Mouse (Mus musculus): ENCODE measurements around the gene Naaa.

Gene Naaa

DNA sequence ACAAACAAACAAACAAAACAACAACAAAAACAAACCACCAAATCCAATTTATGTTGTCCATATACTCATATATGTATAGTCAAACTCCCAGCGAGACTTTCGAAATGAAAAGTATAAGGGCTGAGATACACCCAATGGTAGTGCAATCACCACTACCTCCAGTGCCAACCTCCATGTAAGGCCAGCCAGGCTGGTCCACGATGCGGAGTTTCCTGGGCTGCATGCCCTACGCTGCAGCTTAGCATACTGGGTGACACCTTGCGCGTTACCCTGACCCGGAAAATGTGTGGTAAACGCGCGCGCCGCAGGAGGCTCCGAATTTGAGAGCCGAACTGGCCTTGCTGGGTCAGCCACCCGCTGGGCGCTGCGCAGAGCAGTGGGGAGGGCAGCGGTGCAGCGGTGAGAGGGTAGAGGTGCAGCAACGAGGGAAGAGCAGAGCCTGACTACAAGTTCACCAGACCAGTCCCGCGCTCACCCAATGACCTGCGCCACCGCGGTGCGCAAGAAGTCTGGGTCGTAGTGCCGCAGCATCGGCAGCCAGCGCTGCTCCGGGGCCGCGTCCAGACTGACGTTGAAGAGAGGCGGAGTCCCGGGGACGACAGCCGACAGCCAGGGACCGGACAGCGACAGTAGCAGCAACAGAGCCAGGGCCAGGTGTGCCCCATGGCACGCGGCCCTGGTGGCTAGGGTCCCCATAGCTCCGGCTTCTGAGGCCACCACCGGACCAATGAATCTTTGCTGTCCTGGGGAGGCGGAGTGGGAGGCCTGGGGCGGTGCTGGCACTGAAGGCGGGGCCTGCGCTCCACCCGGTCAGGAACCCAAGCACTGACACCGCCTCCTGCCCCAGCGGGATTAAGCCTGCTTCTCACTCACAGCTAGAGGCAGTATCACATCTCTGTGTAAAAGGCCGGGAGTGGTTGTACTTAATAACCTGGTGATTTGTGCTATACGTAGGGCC, at the start of gene Naaa:
Gene Naaa, minus strand, starts transcription at position 734 of the 958 bp plus-strand sequence.
- DNase-seq (ENCODE audit: low spot score) = peak; percentile 73

DNA sequence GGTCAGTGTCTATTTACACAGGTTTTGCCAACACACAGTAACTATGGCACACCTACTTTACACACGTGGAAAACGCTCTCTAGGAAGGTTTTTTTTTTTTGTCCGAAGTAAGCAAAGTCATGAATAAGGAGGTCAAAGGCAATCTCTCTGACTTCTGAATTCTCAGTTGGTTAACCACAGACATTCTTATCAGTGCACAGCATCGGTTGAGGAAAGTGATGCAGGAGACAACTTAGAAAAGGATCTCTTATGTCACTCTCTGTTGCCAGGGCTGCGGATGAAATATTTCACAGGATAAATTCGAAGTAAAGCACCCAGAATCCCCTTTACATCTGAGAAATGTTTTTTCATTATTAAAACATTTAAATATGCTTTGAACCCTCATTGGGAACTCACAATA, 49.4 kb upstream of the Naaa start:
- no peak for DNase-seq (ENCODE audit: low spot score)

DNA sequence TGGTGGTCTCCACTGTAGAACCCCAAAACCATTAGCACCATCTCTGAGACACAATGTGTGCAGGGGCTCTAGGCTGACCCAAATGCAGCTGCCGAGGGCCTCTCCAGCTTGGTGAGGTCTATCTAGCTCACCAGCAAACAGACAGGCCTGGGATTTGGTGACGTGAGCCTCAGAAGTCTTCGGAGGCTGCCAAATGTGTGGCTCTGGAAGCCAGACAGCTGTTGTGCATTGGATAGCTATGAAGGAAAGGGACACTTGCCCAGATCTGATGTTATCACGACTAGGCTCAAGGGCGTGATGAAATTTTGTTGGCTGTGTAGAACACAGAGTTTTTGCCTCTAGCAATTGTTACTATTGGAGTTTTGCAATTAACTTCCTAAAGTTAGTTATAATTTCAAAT, 45.3 kb upstream of the Naaa start:
- DNase-seq (ENCODE audit: low spot score) = no peak

DNA sequence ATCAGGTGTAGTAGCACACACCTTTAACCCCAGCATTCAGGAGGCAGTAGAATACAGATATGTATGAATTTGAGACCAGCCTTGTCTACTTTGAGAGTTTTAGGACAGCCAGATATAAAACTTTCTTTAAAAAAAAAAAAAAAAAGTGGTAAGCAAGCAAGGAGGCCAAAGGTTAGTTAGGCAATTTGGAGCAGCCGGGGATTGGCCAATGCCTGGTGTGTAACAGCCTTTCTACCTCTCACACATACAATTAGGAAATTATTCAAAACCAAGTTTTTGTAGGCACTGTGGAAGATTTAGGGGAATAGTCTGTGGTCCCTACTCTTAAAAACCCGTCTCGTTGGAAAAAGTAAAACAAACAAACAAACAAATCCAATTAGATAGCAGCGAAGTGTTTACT, 44.6 kb upstream of the Naaa start:
- no peak for DNase-seq (ENCODE audit: low spot score)

DNA sequence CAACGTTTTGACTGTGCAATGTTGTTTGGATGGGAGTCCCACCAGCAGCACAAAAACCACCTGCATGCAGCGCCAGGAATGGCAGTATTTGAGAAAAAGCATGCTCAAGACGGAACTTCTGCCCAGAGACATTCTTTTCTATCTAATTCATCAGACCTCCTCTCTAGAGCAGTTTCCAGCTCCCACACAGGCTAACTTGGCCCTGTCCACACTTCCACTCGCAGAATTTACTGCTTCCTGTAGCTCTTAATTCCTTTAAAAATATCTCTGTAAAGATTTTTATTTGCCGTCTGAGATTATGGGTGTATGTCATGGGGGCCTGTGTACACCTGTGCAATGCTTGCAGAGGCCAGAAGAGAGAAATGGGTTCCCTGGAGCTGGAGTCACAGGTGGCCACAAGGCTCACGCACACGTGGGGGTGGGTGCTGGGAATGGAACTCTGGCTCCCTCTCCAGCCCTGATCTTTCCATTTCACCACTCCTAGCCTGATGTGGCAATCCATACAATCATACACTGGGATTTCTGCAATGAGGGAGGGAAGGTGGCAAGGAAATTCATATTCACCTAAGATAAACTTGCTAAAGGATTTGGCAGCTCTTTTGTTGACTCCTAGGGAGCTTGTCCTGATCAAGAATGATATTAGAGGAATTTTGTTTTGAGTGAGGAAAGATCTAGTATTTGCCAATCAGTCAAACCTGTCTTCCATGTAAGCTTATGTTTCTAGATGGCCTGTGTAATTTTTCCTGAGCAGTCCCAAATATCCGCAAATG, 43.8 kb upstream of the Naaa start:
- no peak for DNase-seq (ENCODE audit: low spot score)

DNA sequence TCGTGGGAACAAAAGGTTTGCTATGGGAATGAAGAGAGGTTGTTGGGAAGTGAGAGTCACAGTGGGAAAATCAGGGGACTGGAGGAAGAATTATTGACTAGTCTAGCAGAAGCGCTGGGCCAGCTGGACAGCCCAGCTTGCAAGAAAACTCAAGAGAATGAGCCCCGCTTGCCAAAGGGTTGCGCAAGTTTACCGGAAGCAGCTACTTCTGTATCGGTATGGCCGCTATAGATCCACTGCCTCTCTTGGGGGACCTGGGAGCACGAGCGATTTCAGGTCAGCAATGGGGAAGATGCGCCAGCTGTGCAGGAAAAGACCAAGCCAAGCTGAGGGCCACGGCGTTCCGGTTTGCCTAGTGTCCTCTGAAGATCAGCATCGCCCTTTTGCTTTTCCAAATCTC, 40.6 kb upstream of the Naaa start:
- no peak for DNase-seq (ENCODE audit: low spot score)

DNA sequence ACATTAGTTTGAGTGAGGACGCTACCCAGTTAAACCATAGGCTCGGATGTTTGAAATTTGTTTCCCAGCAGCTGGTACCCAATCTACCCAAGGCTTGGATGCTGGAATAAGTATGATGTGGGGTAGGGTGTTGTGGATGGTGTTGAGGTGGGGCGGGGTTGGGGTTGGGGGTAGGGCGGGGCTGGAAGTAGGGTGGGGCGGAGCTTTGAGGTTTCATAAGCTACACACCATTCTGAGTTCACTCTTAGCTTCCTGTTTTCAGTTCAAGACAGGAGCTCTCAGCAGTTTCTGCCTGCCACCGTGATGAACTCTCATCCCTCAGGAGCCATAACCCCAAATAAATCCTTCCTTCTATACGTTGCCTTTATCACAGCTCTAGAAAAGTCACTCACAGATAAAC, 40.1 kb upstream of the Naaa start:
- DNase-seq (ENCODE audit: low spot score) = no peak

DNA sequence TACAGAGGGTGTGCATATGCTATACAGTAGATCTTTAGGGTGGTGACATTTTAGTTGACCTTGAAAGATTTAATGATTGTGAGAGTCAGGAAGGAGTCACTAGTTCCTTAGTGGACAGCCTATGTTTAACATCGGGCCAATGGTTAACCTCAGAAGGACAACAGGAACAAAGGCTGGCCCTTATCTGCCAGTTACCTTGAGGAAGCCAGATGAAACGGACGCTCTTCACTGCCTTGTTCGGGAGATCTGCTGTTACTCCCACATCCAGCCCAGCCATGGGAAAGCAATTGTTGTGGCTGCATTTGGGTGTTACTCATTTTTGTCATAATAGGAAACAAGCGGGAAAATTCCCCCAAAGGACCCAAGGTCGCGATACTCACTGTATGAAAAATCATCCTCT, 35.8 kb upstream of the Naaa start:
- no peak for DNase-seq (ENCODE audit: low spot score)

DNA sequence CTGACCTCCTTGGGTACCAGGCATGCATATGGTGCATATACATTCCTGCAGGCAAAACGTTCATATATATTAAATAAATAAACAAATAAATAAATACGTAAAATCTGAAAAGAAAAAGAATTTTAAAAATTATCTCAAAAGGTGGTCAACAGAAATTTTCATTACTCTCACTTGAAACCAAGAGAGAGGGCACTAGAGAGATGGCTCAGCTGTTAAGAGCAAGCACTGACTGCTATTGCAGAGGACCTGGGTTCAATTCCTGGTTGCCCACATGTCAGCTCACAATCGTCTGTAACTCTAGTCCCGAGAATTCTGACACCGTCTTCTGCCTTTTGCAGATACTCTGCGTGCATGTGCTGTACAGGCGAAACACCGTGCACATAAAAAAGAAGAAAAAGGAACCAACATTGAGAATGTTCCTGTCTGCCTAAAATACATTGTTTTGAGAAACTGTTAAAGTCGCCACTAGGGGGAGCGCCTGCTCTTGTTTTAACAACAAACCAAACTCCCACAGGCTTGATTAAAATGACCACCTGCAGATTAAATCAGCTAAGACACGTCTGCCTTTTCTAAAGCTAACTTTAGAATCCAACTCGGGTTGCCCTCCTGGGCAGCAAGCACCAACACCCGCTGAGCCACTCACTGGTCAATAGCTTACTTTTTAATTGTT, 34.2 kb upstream of the Naaa start:
- DNase-seq (ENCODE audit: low spot score) = peak; percentile 92

DNA sequence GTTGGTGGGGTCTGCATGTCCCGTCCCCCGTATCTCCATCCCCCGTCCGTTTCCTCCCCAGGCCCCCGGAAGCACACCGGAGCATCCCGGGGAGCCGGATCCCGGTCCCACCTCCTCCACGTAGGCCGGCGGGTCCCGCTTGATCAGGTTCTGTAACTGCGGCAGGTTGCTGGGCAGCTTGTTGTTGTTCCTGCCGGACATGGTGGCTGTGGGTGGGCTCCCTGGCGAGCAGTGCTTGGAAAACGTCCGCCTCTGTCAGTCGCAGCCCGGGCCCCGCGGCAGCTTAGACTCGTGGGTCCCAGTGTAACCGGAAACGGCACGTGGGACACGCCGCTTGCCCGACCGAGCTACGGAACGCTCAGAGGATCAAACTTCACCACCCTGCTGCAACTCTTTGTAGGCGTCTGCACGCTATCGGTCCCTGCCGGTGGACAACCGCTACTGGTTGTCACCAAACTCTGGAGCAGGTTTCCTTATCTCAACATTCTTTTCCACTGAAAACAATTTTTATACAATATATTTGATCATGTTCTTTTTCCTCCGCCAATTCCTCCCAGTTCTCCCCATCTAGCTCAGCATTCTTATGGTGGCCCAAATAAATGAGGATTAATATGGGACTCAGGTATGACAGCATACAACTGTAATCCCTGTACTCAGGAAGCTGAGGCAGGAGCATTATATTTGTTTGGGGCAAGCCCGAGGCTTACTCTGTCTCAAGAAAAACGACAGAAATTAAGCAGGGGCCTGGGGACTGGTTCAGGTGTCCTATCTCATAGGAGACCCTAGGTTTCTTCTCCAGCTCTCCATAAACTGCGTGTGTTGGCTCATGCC, 31.9 kb upstream of the Naaa start, which contains the start of gene Sdad1:
Gene Sdad1, minus strand, starts transcription at position 799 of the 831 bp plus-strand sequence.
- peak; percentile 97 for DNase-seq (ENCODE audit: low spot score)

DNA sequence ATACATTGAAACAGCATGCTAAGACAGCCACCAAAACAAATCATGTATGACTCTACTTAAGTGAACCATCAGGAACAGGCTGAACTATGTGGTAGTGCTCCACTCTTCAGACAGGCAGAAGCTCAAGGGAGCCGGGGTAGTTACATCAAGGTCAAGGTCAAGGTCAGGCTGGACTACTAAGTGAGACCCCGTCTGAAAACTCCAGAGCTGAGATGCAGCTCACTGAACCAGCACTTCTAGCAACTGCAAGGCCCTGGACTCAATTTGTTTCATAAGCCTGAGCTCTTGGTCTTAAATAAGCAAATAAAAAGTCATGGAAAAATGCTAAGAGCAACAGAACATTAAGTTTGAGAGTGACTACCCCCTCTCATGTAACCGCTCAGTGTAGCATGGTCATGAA, 26.3 kb upstream of the Naaa start:
- DNase-seq (ENCODE audit: low spot score) = no peak

DNA sequence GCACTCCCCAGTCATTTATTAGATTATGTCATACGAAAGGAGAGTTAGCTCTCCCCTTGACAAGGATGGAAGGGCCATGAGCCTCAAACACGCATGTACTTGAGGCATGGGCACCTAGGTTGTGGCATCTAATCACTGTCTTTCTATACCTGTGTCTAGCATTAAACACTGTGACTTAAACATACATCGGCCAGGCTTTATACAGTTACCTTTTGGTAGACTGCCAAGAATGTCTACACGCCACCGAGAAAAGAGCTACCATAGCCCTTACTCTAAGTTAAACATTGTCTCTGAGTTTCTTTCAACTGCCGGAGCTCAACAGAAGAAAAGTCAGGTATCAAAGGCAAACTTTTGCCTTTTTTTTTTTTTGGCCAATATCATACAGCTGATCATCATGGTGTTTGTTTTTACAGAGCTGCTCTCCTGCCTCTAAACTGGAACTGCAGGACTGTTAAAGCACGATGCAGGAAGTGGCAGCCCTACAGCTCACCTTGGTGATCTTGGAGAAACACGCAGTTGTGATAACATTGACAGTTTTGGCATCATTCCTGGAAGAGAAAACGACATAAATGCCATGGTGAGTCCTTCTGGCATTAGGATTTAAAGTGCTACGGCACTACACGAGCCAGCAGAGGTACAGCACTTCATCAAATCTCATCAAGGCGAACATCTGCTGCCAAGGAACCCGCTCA, 24.3 kb upstream of the Naaa start:
- no peak for DNase-seq (ENCODE audit: low spot score)

DNA sequence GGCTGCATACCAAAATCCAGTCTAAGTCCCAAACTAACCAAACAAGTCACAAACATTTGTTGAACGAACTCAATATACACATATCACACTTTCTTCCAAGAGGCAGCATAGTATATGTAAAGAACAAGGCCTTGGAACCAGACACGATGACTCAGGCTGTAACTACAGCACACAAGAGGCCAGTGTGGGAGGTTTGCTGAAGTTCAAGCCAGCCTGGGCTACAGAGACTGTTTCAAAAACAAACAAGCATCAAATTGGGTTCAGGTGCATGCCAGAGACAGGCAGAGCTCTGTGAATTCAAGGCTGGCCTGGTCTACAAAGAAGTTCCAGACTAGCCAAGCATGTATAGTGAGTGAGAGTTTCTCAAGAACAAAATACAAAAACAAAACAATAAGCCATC, 16.6 kb upstream of the Naaa start:
- DNase-seq (ENCODE audit: low spot score) = no peak

DNA sequence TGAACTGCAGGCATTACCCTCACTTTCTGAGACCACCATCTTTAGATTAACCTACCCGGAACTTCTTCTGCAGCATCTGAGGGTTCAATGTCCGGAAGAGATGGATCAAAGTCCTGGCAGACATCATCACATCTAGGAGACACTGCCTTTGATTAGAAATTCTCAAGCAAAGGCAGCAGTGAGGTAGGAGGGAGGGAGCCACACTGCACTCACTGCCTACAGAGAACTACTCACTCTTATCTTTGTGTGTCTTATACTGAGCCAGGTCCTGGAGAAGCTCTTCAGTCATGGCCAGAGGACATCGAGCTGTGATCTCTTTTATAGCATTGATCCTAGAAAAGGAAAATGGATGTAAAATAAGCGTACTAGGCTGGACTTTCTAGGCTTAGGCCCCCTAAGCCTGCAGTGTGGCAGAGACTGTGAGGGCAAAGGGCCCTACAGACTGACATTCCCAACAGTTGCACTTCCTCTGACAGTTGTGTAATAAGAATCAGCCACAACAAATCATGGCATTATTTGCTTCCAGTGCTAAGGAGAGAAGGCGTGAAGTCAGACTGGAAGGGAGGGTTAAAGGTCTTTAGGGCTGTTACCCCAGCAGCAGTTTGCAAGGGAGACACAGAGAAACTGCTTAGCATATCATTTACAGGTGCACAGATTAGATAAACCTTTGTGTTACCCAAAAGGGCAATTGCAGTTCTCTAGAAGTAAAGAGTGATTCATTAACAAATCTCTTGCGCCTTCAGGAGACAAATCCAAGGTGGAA, 13.9 kb upstream of the Naaa start:
- no peak for DNase-seq (ENCODE audit: low spot score)

DNA sequence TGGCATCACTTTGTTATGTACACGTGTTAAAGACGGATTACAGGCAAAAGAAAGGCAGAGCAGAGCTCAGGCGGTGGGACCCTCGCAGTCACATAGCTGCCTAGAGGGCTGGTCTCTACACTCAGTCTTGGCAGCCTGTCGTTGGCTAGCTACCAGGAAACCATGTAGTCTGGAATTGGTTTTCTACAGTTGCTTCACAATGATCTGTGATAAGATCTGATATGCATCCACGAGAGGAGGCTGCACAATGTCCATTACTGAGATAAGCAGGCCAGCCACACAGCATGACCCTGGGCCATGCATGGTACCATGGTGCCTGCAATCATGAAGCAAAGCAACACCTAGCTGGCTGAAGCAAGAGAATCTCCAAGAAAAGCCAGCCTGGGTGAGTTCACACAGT, 9.9 kb upstream of the Naaa start:
- DNase-seq (ENCODE audit: low spot score) = no peak

DNA sequence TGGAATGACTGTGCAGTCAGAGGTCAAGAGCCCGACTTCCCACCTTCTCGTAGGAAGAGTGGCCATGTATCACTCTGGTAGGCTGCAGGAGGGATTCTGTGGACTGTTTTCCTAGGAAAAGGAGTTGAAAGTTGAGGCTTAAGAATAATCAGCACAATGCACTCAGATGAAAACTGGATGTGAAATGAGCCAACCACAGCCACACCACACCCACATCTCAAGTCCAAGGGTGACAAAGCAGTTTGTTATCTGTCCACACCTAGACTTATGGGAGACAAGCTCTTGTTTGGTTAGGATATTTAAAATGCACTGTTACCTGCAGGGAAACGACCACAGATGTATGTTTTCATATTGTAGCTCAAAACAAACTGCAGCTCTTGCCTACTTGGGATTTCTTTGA, 5.1 kb upstream of the Naaa start:
- DNase-seq (ENCODE audit: low spot score) = no peak

DNA sequence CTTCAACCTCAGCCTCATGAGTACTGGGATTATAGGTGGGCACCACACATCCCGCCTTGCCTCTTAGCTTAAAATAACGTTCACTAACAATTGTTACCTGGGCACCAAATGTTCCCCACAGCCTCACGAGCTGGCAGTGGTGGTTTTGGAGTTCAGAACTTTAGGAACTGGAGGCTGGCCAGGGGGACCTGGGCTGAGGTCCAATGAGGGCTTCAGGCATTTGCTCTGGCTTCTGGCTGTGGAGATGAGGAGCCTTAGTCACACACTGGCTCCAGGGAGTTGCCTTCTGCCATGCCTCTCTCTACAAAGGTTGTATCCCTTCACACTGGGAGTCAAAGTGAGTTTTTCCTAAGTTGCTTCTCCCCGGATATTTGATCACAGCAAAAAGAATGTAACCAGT, 4.6 kb upstream of the Naaa start:
- no peak for DNase-seq (ENCODE audit: low spot score)

DNA sequence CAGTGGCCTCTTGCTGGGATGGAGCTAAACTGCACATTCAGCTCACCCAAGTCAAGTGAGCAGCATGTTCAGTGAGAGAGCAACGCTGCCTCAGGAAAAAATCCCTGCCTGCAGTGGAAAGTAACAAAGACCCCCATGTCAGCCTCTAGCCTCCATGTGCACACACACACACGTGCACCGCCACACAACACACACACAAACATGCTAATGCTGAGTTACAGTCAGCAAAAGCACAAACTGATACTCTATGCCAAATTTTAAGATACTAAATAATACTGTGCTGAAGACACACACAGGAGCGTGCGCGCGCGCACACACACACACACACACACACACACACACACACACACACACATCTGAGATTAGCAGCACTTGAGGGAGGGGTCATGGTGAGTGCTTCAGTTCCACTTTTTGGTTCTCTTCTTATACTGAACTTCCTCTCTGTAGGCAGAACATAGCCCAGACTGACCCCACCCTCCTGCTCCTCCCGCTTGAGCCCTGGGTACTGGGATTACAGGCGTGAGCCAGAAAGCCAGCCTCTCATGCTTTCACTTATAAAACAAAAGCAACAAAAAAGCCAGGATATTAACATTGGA, 1.1 kb upstream of the Naaa start:
- no peak for DNase-seq (ENCODE audit: low spot score)

DNA sequence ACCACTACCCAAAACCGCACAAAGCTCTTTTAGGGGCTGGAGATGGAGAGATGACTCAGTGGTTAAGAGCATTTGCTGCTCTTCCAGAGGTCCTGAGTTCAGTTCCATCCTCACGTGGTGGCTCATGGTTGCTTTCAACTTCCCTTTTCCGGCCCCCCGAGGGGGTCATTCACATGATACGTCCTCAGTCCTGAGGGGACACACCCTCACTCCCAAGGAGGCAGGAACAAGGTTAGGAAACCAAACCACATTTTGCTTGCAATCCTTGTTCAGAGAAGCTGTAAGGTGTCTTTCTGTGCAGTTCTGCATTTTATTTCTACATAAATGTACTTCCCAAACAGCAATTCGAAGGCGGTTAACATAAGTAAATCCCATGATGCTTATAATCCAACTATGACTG, 7.5 kb downstream of the Naaa start:
- no peak for DNase-seq (ENCODE audit: low spot score)

DNA sequence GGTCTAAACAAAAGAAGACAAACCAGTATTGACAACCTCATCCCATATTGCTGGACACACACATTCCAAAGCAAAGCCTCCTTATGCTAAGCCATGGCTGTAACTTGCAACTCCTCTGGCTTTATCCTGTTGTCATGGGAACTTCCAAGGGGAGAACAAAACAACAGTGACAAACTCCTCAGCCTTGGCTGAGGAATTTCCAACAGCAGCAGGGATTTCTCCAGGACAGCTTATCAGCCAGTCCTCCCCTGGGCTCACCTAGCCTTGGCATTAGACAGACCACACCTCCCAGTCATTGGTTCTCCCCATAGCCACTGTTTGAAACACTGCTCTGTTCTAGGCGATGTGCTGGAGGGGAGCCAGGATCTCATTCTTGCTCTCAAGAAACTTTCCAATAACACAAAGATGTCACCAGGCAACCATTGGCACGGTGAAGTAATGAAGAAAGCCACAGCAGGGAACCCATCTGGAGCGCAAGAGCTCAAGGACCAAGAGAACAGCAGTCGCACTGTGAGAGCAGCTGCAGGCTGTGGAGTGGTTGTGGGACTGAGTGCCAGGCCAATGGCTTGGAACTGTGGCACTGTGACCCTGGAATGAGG, 14.1 kb downstream of the Naaa start:
- peak; percentile 47 for DNase-seq (ENCODE audit: low spot score)
